Mouse (Mus musculus): ENCODE measurements around the gene Gmfg.

- no peak for TF ChIP-seq CTCF (IDR thresholded peaks at IDR 0.05; ENCODE audit: borderline replicate concordance, extremely low read depth, insufficient read depth, insufficient read length)
- no peak for TF ChIP-seq POLR2A (IDR thresholded peaks at IDR 0.05; ENCODE audit: borderline replicate concordance, extremely low read depth, insufficient read depth, insufficient read length, poor library complexity, severe bottlenecking)
Observed at GRCm38 (mm10) chr7:28451531-28452360, 14.5 kb downstream of the Gmfg start, which contains the start of gene Lrfn1.
